Mouse (Mus musculus) E14TG2a.4 (cell line): ENCODE results near the gene Ddr1.

Source experiments
- H3K27me3 ChIP-seq: 2 replicates; pipeline ENCODE4 v1.6.1; 2014; ENCODE audit warnings: low read length, control low read depth; ENCODE audit not compliant: insufficient read depth
- H3K36me3 ChIP-seq: 2 replicates; pipeline ENCODE4 v1.6.1; 2014; ENCODE audit warnings: low read length, control low read depth; ENCODE audit not compliant: insufficient read depth
- H3K4me1 ChIP-seq: replicated peaks from 2 replicates; pipeline ENCODE4 v1.6.1; 2014; ENCODE audit warnings: low read depth, low read length, control low read depth
- H3K4me3 ChIP-seq: replicated peaks from 2 replicates; pipeline ENCODE4 v1.5.1; 2014; ENCODE audit warnings: mild to moderate bottlenecking, low read length
- H3K9me3 ChIP-seq: 2 replicates; pipeline ENCODE4 v1.6.1; 2014; ENCODE audit warnings: low read length, control low read depth
- CTCF ChIP-seq: conservative IDR thresholded peaks from 2 replicates; pipeline ENCODE4 v1.5.1; 2014; ENCODE audit warnings: low read length
- NANOG ChIP-seq: IDR thresholded peaks from 2 replicates; pipeline ENCODE4 v1.6.1; 2014; ENCODE audit warnings: borderline replicate concordance, low read length, mixed read lengths
- POU5F1 ChIP-seq: IDR thresholded peaks from 2 replicates; pipeline ENCODE4 v1.6.1; 2014; ENCODE audit warnings: low read length, borderline replicate concordance

Ddr1 gene

DNA sequence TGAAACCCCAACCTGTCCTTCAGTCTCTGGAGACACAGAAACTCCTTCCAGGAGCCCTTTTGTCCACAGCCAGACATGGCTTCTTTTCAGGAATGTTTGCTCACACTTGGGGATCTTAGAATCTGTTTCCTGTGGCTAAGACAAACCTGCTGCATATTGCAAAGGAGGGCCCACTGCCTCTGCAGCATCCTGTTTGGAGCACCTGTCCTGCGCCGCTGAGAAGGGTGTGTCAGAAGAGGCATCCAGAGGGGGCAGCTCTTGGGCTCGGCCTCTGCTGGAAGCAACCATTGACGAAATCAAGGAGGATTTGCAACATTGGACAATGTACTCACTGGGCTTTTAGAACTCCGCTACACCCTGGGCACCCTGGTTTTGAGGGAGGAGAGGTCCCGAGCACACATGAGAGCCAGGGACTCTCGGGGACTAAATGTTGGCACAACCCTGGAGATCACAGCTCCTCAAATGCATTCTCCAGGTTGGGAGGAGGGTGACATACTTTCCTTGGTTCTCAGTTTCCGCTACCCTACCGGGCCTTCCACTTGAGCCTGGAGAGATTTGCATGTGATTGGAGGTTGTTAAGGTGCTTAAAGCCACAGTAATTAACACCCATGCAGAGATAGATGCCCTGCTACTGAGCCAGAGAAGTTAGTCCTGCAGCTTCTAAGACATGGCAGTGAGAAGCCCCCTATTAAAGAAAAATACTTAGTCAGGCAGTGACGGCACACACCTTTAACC is 23.2 kb upstream of the Ddr1 start:
- TF ChIP-seq POU5F1 = no peak
- peak; percentile 42; the same call in 1 of the 2 replicates for TF ChIP-seq NANOG
- Histone ChIP-seq H3K4me1 (peaks cover 78% of the 10 kb centered on the region), H3K4me3 (peak overlapping the region; percentile 53; the same call in 1 of the 2 replicates), H3K9me3 (no peaks in the 10 kb centered on the region), H3K36me3 (no peaks in the 10 kb centered on the region), H3K27me3 (peaks cover 30% of the 10 kb centered on the region)

DNA sequence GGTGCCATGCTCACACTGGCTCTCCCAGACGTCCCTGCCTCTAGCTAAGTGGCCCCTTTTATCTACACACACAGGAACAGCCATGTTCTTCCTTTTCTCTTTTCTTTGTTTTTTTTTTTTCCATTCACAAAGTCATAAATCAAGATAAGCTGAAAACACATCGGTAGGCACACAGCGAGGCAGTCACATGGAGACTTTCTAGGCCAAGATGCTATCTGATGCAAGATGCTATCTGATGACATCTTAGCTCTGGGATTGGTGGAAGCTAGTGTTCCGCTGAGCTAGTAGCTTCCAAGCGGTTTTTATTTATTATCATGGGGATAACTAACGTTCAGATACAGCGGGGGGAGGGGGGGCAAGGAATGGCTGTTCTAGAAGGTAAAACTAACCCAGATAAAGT is 22.6 kb upstream of the Ddr1 start:
- peaks cover 36% of the 10 kb centered on the region for H3K27me3 ChIP-seq
- H3K9me3 ChIP-seq = no peaks in the 10 kb centered on the region
- H3K36me3 ChIP-seq = no peaks in the 10 kb centered on the region
- TF ChIP-seq NANOG (no peak), CTCF (no peak), POU5F1 (no peak)
- peaks cover 80% of the 10 kb centered on the region for H3K4me1 ChIP-seq
- no peak overlapping the region for H3K4me3 ChIP-seq

DNA sequence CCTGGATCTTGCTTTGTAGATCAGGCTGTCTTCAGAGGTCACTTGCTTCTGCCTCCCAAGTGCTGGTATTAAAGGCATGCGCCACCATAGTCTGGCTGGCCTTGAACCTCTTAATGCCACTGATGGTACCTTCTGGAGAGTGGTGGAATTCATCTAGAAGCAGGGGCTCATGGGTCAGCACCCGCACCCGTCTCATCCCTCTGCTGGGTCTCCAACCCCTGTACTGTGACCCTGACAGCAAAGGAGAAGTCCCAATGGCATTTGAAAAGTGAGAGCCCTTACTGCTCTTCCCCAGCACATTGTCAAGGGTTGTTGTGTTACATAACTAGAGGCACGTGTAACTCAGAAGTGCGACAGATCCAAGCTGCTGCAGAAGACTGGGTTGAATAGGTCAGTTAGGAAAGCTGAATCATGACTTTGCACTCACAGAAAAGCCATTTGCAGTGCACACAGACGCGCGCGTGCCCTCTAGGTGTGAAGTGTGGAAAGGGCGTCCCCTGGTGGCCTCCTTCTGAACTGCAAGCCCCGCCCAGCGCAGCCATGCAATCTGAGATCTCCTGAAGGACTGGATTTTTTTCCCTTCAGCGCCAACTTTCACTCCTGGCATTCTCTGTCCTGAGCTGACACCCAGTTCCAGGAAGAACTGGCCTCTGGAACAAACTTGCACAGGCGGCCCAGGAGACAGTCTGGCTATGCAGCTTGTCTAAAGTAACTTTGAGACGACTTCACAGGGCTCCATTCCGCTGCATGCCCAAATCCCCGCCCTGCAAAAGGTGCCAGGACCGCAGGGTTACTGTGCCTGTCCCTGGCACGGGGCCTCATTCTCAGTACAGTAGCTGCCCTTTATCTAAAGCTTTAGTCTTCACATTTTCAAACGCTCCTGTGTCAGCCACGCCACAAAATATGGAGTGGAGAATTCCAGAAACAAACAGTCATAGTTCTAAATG is 21.1 kb upstream of the Ddr1 start:
- 0 out of 2 replicates have a peak overlapping the region, but pooled peaks have one; percentile 27 for H3K4me3 ChIP-seq
- H3K9me3 ChIP-seq = no peaks in the 10 kb centered on the region
- peaks cover 49% of the 10 kb centered on the region for H3K27me3 ChIP-seq
- no peaks in the 10 kb centered on the region for H3K36me3 ChIP-seq
- TF ChIP-seq NANOG = no peak
- peak; percentile 100 for TF ChIP-seq CTCF
- TF ChIP-seq POU5F1 = no peak
- peaks cover 82% of the 10 kb centered on the region for H3K4me1 ChIP-seq

DNA sequence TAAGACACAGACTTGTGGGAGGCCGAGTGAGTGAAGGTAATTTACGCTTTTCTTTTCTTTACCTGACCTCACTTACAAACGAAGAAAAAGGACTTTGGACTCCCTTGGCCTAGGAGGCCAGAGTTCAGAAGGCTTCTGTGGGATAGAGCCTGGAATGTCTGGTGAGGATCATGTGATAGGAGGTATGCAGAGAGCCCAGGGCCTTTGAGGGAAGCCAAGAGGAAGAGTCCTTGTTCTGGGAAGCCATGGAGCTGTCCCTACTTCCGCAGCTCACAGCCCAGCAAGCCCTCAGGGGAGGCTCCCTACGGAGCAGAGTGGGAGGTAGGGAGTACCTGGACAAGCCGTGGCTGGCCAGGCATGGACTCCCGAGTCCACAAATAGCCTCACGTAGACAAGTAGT is 17.3 kb upstream of the Ddr1 start:
- Histone ChIP-seq H3K36me3 (no peaks in the 10 kb centered on the region), H3K9me3 (no peaks in the 10 kb centered on the region), H3K4me1 (peaks cover 74% of the 10 kb centered on the region), H3K4me3 (peak overlapping the region; percentile 29; the same call in 1 of the 2 replicates), H3K27me3 (peaks cover 48% of the 10 kb centered on the region)
- no peak for TF ChIP-seq CTCF
- no peak for TF ChIP-seq NANOG
- no peak for TF ChIP-seq POU5F1

DNA sequence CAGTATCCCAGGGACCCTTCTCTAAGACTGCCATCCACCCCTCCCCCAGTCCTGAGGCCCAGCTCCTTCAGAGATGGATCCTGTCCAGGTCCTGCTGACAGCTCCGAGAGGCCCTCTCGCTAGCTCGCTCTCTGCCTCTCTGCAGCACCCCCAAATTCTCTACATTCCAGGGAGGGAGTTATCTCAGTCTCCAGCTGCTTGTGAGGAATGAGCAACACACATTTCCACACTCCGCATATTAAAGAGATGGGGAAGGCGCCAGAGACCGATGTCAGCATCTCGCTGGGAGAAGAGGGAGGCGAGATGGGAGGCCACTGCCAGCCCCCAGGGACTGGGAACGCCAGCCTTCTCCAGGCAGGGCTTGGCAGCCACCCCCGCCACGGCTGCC is 15.9 kb upstream of the Ddr1 start:
- peak overlapping the region; percentile 35 for H3K4me3 ChIP-seq
- H3K9me3 ChIP-seq = no peaks in the 10 kb centered on the region
- peaks cover 61% of the 10 kb centered on the region for H3K4me1 ChIP-seq
- TF ChIP-seq POU5F1 (no peak), NANOG (no peak), CTCF (no peak)
- H3K27me3 ChIP-seq = peaks cover 43% of the 10 kb centered on the region
- no peaks in the 10 kb centered on the region for H3K36me3 ChIP-seq

DNA sequence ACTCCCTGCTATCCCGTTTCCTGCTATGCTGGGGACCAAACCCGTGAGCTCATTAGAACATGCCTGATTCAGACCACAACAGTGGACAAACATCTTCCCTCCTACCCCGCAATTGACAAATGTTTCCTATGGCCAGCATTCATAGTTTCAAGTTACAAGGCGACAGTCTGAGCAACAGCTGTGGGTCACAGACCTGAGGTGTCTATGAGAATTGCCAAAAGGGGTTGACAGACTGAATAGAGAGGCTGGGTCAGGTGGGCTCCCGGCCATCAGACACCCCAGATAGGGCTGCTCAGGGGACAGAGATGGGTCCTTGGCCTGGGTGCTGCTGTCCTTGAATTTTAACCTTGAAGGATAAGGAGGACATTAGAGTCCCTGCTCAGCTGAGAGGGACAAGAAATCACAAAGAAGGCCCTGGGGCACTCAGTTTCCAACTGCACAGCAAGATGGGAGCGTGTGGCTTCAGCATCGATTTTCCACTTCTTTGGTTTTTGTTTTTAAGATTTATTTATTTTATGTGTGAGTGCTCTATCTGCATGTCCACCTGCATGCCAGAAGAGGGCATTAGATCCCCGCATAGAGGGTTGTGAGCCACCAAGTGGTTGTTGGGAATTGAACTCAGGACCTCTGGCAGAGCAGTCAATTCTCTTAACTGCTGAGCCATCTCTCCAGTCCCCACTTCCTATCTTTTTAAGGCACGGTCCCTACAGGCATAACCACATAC is 15.4 kb upstream of the Ddr1 start:
- Histone ChIP-seq H3K27me3 (peaks cover 38% of the 10 kb centered on the region), H3K9me3 (no peaks in the 10 kb centered on the region), H3K36me3 (no peaks in the 10 kb centered on the region), H3K4me1 (peaks cover 55% of the 10 kb centered on the region), H3K4me3 (peak overlapping the region; percentile 35; the same call in 1 of the 2 replicates)
- TF ChIP-seq NANOG (no peak), CTCF (peak; percentile 11; the same call in 1 of the 2 replicates)

DNA sequence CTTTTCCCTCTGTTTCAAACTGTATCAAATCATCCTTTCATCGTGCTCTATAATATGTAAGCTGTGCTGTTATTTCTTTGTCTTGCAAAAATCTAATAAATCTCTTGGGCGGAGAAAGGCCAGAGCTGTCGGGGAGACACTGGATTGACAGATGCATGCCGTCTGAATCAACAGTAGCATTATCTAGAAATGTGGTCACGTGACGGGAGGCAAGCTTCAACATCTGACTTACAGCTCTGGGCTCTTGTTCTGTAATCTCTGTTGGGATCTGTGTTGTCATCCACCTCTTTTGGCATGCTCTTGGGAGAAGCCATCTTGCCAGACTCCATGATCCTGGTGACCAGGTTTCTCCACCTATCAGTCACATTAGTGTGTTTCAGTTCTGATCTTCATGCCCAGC is 12.7 kb upstream of the Ddr1 start:
- no peaks in the 10 kb centered on the region for H3K36me3 ChIP-seq
- H3K27me3 ChIP-seq = peaks cover 15% of the 10 kb centered on the region
- H3K9me3 ChIP-seq = no peaks in the 10 kb centered on the region
- peaks cover 44% of the 10 kb centered on the region for H3K4me1 ChIP-seq
- TF ChIP-seq NANOG (no peak), CTCF (no peak), POU5F1 (no peak)
- no peak overlapping the region for H3K4me3 ChIP-seq

DNA sequence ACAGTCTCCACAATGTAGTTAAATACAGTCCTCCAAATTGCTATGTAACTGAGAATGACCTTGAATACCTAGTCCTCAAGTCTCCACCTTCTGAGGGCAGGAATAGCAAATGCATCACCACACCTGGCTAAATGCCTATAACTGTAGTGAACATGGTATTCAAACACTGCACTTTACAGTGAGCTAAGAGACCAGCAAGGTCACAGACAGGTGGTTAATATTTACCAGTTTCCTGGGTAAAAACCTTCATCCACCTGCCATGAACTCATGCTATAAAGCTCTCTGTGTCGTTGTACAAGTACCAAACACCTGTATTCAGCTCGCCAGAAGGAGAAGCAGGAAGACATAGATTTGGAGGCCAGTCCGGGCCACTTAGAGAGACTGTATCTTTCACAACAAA is 11.7 kb upstream of the Ddr1 start:
- H3K27me3 ChIP-seq = peaks cover 6% of the 10 kb centered on the region; the same call in 1 of the 2 replicates
- no peaks in the 10 kb centered on the region for H3K36me3 ChIP-seq
- H3K4me3 ChIP-seq = no peak overlapping the region
- no peaks in the 10 kb centered on the region for H3K9me3 ChIP-seq
- peaks cover 44% of the 10 kb centered on the region for H3K4me1 ChIP-seq
- no peak for TF ChIP-seq CTCF
- TF ChIP-seq POU5F1 = no peak
- no peak for TF ChIP-seq NANOG
